Mouse (Mus musculus): ENCODE measurements at regions not wholly inside any gene's neighbourhood (a gene's known extent, or its start where the extent isn't known, plus 50 kb on each side); places are given as distances from the start of the nearest gene placed in this dataset.

- no peak for DNase-seq (ENCODE audit: low read depth, low spot score)
Measured at GRCm38 (mm10) chr7:34506816-34507215, 113.7 kb upstream of the Lsm14a start.

GRCm38 (mm10) chr7:34493892-34494291 lies 100.8 kb upstream of the Lsm14a start:
- DNase-seq (ENCODE audit: low read depth, low spot score) = no peak

GRCm38 (mm10) chr7:34484908-34485598 lies 91.9 kb upstream of the Lsm14a start:
- DNase-seq (ENCODE audit: low read depth, low spot score) = no peak

- no peak for DNase-seq (ENCODE audit: low read depth, low spot score)
Measured at GRCm38 (mm10) chr7:34483368-34483767, 90.3 kb upstream of the Lsm14a start.

- no peak for DNase-seq (ENCODE audit: low read depth, low spot score)
Measured at GRCm38 (mm10) chr7:34480771-34481170, 87.7 kb upstream of the Lsm14a start.

GRCm38 (mm10) chr7:34471003-34471402 lies 77.9 kb upstream of the Lsm14a start:
- DNase-seq (ENCODE audit: low read depth, low spot score) = no peak

GRCm38 (mm10) chr7:34462069-34462468 lies 69.0 kb upstream of the Lsm14a start:
- no peak for DNase-seq (ENCODE audit: low read depth, low spot score)

GRCm38 (mm10) chr7:34459834-34460495 lies 66.8 kb upstream of the Lsm14a start:
- no peak for DNase-seq (ENCODE audit: low read depth, low spot score)

- DNase-seq (ENCODE audit: low read depth, low spot score) = no peak
Measured at GRCm38 (mm10) chr7:34458851-34459250, 65.7 kb upstream of the Lsm14a start.

- no peak for DNase-seq (ENCODE audit: low read depth, low spot score)
Measured at GRCm38 (mm10) chr7:34448364-34448763, 55.2 kb upstream of the Lsm14a start.

- DNase-seq (ENCODE audit: low read depth, low spot score) = no peak
Measured at GRCm38 (mm10) chr7:34444263-34444662, 51.1 kb upstream of the Lsm14a start.

Data from embryo, embryonic 11.5 days (tissue).